Mouse (Mus musculus) kidney, adult 11 months (tissue): ENCODE measurements around the gene Cdh20.
"Not testable (repeated sequence)": the region's sequence is repeated elsewhere in the genome, so short reads cannot be mapped to it uniquely, and the experiment has no call there.

Experiments used
- DNase-seq: peaks from one replicate; pipeline ENCODE4 v3.0.0; 2022

The Cdh20 gene

DNA sequence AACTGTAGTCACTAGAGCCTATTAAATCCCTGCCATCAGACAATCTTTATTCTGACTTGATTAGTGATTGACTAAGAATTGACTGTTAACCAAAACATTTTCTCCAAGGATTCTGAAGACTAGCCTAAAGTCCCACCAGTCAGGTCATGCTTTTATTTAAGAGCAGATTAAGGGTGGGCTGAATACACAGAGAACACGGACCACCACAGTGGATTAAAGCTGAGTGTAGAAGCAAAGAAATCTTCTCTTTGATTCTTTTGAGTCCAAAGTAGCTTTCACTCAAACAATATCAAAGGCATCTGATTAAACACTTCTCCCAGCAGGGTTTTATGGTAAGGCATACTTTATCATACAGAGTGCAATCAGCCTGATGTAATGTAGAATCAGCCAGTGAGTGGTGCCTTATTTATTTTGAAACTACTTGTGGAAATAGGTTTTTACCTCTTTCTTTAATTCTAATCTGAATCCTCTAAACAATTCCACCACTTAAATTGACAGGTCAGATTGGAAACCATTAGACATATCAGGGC, 149.0 kb downstream of the Cdh20 start:
- DNase-seq: no peak

DNA sequence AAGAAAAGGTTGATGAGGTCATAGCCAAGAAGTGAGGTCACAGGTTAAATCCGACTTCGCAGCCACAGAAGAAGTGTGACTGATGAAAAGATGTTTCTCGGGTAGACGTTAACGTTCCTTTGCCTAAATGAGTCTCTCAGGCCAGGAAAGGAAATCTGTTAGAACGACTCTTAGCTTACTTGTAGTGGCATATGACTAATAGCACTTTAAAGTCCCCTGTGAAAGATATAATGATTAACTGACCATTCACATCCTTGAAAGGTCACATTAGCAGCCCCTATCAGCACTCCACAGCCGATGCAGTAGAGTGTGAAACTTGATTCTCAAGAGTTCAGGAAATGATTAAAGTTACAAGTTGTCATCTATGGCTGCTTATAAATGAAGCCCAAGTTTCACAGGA, 164.7 kb downstream of the Cdh20 start:
- DNase-seq: no peak

DNA sequence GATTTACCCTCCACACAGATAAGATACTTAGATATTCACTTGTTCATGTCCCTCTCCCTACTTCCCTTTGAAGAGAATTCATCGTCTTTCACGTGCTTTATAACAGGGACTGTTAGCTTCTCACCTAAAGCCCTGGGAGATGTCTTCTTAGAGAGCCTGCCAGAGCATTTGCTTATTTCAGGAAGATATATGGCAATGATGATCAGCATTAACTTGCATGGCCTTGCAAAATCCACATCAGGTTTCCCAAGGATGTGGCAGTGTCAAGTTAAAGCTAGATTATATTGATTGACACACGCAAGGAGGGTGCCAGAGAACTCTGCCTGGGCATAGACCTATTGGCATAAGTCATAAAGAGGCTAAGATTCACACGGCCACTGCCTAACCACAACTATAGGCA, 168.6 kb downstream of the Cdh20 start:
- DNase-seq: no peak

DNA sequence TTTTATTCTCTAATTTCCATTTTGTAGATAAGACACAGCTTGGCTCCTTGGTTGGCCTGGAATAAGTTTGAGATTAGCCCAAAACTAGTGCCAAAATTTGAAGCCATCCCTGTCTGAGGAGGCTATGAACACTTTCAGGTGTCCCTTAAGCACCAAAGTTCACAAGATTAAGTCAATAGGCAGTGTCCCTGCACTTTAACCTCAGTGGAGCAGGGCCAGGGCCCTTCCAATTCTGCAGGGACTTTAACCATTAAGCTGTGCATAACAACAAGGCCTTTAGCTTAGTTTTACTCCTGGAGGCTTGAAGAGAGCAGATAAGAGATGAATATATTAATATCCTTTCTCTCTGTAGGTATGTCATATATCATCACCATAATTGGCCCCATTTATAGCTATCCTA, 170.8 kb downstream of the Cdh20 start:
- DNase-seq: peak; percentile 30

DNA sequence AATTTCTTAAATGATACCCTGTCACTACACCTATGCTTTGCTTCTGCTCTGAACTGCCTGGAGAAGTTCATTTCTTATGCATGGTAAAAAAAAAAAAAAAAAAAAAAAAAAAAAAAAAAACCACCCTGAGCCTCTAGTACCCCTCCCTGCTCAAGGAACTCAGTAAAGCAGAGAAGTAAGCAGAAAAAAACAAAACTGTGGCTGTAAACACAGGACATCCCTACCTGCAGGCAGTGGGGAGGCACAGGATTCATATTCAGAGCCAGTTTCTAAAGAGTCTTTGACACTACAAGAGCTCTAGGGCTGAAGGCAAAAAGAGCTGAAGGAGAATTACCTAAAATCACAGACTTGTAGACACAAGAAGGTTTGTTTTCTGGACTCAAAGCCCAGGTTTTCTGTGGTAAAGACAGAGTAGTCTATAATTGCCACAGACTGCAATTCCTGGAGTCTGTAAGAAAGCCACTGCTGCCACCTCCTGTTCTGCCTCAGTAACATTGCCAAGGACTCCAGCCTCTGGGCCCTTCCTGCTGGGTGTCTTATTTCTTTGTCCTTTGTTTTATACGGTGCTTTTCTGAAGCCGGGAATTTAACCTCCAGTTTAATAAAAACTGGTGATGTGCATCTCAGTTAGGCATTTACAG, 176.3 kb downstream of the Cdh20 start:
- DNase-seq: no peak

DNA sequence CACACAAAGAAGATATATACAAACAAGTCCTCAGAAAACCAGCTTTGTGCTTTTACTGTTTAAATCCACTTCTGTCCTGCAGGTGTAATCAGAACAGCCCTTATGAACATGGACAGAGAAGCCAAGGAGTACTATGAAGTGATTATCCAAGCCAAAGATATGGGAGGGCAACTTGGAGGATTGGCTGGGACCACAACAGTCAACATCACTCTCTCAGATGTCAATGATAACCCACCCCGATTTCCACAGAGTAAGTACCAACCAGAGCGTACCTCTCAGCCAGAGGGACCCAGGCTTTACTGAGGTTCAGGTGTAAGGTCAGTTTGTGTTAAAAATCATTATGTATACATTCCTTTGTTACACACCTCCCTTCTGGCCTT, 176.8 kb downstream of the Cdh20 start:
- no peak for DNase-seq

DNA sequence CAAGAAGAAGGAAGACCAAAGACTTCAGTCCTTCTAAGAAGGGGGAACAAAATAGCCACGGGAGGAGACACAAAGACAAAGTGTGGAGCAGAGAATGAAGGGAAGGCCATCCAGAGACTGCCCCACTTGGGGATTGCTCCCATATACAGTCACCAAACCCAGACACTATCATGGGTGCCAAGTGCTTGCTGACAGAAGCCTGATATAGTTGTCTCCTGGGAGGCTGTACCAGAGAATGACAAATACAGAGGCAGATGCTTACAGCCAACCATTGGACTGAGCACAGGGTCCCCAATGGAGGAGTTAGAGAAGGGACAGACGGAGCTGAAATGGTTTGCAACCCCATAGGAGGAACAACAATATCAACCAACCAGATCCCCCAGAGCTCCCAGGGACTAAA, 181.3 kb downstream of the Cdh20 start:
- not testable (repeated sequence) for DNase-seq

DNA sequence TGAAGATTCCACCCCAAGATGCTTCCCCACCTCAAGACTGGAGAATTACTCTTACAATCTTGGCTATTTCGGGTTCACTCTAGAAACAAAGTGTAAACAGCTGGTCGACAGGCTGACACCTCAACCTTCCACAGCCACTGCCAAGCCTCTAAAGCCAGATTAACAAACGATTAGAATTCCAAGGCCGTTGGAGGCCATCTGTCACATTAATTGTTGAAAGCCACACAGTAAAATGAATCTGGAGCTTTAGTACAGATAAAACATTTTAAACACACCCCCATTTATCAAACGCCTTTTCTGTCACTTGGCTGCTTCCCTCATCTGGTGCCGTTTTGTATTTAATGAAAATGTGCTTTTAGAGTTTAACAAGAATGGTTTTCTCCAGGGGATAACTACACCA, 188.7 kb downstream of the Cdh20 start:
- DNase-seq: no peak

DNA sequence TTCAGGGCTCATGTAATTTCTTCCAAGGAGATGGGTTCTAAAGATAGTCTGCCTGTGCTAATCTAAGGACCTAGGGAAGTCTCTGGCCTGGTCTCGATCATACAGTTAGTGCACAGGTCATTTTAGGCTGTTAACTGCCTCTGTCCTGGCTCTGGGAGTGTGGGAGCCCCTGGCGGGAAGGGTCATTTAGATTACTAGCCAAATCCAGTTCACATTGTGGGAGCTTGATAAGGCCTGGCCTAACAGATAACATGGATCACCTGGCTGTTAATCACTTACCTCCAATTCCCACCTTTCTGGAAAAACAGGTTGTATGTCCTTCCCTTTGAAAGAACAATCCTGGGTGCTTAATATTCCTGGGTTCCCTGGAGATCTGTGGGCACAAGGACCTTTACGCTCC, 193.3 kb downstream of the Cdh20 start:
- no peak for DNase-seq

DNA sequence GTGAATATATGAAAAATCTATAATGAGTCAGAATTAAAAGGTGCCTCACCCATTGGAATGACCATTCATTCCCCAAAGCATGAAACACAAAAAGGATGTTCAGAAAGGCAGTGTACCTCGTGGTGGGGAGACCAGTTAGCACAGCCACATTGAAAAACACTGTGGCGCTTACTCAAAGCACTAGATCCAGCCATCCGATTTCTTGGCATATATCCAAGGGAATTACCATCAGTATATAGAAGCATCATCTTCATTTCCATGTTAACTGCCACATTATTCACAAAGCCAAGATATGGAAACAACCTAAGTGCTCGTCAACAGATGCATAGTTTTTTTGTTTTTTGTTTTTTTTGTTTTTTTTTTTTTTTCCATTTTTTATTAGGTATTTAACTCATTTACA, 193.9 kb downstream of the Cdh20 start:
- DNase-seq: no peak

DNA sequence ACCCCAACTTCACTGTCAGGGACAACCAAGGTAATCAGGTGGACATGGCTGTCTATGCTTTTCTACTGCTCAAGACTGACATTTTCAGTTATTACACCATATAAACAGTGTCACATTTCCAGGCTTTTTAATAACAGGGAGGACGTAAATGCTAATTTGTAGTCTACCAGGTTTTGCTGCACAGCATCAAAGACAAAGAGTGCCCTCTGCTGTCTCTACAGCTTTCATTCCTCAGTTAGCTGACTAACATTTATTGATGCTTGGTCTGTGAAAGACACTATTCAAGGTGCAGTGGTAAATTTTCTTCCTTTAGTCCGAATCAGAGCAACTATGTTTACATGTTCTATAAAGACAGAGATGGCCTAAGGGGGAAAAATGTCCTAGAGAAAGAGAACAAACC, 210.7 kb downstream of the Cdh20 start:
- DNase-seq: no peak

DNA sequence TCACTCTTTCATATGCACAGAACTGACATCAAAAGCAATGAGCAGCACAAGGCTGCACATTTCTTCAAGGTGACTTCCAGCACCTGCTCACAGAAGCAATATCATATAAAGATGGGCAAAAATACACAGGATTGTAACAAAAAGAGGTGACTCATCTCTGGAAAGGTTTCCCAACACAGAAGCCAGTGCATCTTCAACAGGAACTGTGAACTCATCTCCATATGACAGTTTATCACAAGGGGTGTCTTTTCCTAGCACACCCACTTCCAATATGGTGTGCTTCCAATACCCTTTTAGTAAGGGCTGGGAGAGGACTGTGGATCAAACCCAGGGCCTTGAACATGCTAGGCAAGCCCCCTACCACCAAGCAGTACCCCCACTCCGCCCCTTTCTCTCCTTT, 211.9 kb downstream of the Cdh20 start:
- DNase-seq: no peak

DNA sequence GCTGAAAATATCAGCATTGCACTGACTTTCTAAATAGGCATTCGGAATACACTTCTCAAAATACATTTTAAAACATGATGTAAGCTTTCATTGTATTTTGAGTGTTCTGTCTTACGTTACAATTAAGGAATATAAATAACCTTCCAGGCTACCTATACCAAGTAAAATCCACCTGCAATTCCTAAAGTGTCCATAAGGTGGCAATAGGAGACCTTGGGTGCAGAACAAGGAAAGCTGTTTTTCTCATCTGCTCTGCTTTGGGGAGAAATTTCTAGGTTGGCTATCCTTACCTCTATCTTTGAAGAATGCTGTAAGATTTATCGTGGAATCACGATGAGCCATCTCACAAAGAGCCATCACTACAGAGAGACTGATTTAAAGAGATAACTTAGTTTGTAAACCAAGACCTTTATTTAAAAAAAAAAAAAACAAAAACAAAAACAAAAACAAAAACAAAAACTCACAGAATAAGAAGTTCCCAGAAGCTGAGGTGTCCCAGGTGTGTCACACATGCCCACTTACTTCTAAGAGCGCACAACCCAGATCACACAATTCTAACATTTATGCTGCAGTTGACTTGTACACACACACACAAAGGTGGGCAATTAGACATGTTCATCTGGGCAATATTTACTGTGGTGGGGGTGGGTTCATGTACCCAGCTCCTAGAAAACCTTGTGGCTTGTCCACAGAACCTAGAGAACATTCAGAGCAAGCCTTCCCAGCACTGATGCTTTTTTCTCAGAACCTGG, 218.1 kb downstream of the Cdh20 start:
- no peak for DNase-seq

DNA sequence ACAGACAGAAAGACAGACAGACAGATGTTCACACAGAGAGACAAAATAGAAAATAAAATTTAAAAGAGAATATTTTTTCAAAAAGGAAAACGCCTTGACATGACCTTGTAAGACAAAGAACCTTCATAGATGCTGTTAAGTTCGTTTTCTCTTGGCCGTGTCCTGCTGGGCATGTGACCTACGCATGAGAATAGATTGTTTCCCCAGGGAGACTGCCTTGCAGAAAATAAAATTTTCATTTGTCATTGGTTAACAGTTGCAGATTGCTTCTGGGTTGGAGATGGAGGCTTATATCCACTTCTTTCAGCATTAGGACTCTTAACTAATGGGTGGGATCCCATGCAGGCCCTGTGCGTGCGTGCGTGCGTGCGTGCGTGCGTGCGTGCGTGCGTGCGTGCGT, 219.2 kb downstream of the Cdh20 start:
- no peak for DNase-seq

DNA sequence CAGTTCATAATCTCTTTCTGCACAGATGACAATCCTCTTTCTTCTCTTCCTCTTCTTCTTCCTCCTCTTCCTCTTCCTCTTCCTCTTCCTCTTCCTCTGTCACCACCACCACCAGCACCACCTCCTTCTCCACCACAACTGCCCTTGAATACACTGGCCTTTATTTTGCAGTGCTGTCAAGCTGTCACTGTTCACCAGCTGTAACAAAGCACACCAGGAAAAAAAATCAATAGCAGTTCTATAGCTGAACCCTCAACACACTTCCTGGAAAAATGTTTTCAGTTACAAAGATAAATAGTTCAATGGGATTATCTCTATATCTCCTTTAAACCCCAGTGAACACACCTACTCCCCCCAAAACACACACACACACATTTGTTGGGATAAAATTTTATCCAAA, 224.1 kb downstream of the Cdh20 start:
- no peak for DNase-seq

DNA sequence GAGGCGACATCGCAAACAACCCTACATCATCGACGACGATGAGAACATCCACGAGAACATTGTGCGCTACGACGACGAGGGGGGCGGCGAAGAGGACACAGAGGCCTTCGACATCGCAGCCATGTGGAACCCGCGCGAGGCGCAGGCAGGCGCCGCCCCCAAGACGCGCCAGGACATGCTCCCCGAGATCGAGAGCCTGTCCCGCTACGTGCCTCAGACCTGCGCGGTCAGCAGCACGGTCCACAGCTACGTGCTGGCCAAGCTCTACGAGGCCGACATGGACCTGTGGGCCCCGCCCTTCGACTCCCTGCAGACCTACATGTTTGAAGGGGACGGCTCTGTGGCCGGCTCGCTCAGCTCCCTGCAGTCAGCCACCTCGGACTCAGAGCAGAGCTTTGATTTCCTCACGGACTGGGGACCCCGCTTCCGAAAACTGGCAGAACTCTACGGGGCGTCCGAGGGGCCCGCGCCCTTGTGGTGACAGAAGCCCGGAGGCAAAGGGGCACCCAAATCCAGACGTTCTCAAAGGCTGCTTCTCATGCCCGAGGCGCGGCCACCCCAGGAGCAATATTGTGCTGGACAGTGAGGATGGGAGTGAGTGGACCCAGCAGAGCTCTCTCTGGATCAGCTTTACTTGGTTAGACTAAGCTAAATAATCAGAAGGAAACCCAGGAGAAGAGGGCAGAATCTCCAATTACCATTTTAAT, 225.7 kb downstream of the Cdh20 start:
- peak; percentile 16 for DNase-seq

DNA sequence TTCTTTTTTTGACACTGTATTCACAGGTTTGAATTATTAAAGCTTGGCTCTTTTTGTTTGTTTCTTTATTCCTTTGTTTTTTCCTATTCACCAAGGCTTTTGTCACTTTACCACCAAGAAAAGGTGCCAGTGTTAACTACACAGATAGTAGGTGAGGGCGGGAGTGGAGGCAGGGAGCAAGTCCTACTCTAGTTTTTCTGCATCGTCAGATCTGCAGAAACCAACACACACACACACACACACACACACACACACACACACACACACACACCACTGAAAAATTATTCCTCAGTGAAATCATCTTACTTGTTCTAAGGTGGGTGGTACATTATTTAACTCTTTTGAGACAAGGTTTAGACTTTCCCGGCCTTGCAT, 226.3 kb downstream of the Cdh20 start:
- no peak for DNase-seq

DNA sequence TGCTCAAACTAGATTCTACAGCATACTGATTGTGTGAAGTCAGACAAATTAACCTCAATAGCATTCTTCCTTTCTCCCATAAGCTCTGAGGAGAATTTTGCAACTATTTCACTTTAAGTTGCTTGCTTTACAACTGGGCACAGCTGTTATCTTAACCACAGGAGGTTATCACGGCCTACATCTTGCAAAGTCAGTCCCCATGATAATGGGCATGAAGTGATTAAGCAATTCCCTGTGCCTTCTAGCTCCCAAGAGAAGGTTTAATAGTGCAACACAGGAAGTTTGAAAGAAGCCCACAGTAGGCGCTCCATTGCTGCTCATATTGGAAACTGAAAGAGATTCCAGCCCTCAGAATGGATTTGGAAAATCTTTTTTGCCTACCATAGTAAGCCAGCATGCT, 229.5 kb downstream of the Cdh20 start:
- DNase-seq: no peak

DNA sequence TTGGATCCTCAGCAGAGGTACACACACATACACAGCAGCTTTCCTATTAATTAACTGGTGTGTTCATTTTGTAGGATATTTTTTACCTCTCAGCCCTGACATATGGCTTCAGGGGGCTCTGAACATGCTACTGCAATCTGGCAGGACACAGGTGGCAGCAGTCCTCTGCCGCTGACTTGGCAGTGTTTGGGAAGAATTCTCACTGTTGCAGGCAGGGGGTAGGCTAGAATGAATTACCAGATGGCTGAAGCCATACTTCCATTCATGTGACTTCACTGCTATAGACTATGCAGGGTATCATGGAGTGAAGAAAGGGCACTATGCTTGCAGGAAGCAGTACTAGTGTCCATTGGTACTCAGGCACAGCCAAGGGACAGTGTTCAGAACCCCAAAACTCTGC, 233.8 kb downstream of the Cdh20 start:
- DNase-seq: no peak

DNA sequence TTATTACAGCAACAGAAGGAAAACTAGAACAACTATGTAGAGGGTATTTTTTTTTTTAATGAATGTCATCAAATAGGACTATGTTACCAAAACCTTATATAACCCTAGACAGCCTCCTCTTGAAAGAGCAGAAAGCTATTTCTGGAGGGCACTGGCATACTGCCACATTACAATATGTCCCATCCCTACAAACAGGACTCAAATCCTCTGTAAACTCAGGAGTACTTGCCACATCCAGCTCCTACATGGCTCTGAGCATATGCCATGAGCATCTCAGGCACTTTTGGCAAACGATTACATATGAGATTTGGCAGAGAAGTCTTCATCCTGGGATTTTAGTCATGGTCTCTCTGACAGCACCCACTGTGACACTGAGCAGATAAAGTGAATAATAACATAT, 235.5 kb downstream of the Cdh20 start:
- no peak for DNase-seq

DNA sequence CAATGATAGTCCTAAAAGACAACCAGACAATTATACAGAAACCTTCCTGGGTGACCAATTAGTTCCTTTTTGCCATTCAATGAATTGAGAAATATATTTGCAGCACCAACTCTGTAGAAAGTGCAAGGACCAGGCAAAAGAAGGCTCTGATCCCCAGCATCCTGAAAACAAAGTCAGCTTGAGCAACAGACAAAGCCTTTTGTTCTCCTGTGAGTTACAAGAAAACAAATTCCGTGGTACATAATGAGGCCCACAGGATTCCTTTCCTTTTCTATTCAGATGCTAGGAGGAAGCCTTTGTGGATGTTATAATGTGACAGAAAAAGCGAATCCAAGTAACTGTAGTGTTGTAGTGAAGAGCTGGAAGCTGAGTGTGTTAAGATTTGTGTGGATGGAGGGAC, 244.3 kb downstream of the Cdh20 start:
- no peak for DNase-seq

DNA sequence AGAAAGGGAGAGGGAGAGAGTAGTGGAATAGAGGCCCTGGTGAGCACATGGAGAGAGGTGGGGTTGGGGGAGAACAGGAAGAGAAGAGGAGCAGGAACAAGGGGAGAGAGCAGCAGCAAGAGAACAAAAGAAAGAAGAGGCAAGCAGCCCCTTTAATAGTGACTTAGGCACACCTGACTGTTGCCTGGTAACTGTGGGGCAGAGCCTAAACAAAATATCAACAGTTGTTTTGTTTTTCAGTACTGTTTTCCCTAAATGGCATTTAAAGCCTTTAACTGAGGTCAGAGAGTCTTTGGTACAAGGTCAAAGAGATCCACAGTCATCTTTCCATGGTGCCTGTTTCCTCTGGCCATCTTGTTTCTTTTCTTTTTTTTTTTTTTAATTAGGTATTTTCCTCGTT, 245.0 kb downstream of the Cdh20 start:
- DNase-seq: no peak

DNA sequence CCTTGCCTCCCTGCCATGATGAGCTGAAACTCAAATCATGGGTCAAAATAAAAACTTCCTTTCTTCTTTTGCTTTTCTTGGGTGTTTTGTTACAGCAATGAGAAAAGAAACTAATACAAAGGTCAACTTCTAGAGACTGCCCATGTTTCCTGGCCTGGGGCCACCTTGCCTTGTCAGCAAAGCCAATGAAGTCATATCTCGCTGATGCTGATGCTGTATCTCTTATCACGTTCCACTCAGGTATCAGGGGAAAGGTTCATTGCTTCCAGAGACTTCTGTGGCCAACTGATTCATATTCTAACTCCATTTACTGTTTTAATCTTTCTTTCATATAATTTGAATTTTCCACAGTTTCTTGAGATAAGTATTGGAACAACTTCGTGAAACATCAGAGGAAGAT, 273.3 kb downstream of the Cdh20 start:
- DNase-seq: no peak
